Comparison of ENCODE assay signal across 24 mouse cellular contexts in the genomic region with DNA sequence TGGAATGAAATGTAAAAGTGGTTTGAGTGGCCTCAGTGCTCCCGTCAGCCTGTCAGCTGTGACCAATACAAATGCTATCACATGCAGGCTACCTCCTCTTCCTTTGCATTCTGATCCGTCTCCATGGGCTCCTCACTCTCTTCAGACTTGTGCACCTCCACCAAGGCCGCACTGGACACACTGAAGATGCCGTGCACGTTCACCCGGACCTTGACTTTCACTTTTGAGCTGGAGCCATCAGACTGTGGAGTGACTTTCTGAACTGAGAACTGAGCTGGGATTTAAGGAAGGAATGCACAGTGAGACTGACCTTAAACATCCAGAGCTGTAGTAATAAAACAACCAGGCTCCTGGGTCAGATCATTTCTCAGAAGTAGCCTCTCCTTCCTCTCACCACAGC. TPM values are rescaled to one million over a fixed set of nuclear protein-coding genes. Genes with fewer than 3 reads are reported as not detected.
DNase-seq lines count a peak whose midpoint lies in the region; ATAC-seq and TF ChIP-seq lines count a peak whose summit lies in the region.
"Had no signal": no experiment of that assay in that cellular context is flagged by ENCODE, and none has a peak within 500 bp of the region (broad histone marks: within the 10 kb centered on the region; RNA-seq: fewer than 3 reads in every experiment).

No protein-coding gene starts in this region.

- H3K27me3 ChIP-seq in kidney, postnatal 0 days (ENCODE audit: insufficient read depth, low read length), result no peaks in the 10 kb centered on the region
- no peaks in the 10 kb centered on the region for H3K27me3 ChIP-seq in liver, postnatal 0 days (ENCODE audit: insufficient read depth, low read length)
- H3K27me3 ChIP-seq: CH12.LX; embryonic facial prominence, embryonic 12.5 days; forebrain, embryonic 13.5 days; forebrain, embryonic 15.5 days; Patski had no signal

- H3K27ac ChIP-seq in kidney, postnatal 0 days, result no peak overlapping the region
- H3K27ac ChIP-seq in liver, postnatal 0 days (ENCODE audit: low read depth), result no peak overlapping the region
- H3K27ac ChIP-seq: embryonic facial prominence, embryonic 10.5 days; embryonic facial prominence, embryonic 12.5 days; forebrain, embryonic 13.5 days; forebrain, embryonic 15.5 days had no signal

- no peaks in the 10 kb centered on the region for H3K4me1 ChIP-seq in kidney, postnatal 0 days (replicated peaks; ENCODE audit: insufficient read depth, low read length)
- no peaks in the 10 kb centered on the region for H3K4me1 ChIP-seq in liver, postnatal 0 days (ENCODE audit: insufficient read depth)
- H3K4me1 ChIP-seq: embryonic facial prominence, embryonic 10.5 days; embryonic facial prominence, embryonic 12.5 days; forebrain, embryonic 13.5 days; forebrain, embryonic 15.5 days had no signal

- no peak for ATAC-seq in kidney, postnatal 0 days (replicated peaks; ENCODE audit: low FRiP score, low read depth)
- no peak for ATAC-seq in liver, postnatal 0 days
- ATAC-seq: activated CD4-positive, CD25-positive, alpha-beta regulatory T cell, adult 4 months; CD4-positive, CD25-positive, alpha-beta regulatory T cell, adult 4 months; forebrain, embryonic 13.5 days; forebrain, embryonic 15.5 days; forebrain, postnatal 0 days; Patski had no signal

- no peak for TF ChIP-seq CTCF in kidney, postnatal 0 days (IDR thresholded peaks at IDR 0.05; ENCODE audit: low read depth)
- no peak for TF ChIP-seq CTCF in liver, postnatal 0 days (IDR thresholded peaks at IDR 0.05; ENCODE audit: low read depth)

- 88% methylated on average over 6 of the region's 6 CpGs for WGBS in kidney, postnatal 0 days
- WGBS in liver, postnatal 0 days (ENCODE audit: insufficient replicate concordance), result 83% methylated on average over 6 of the region's 6 CpGs

- H3K36me3 ChIP-seq in kidney, postnatal 0 days (ENCODE audit: insufficient read depth, low read length), result peaks cover 58% of the 10 kb centered on the region
- H3K36me3 ChIP-seq in liver, postnatal 0 days (replicated peaks; ENCODE audit: insufficient read depth, low read length), result peaks cover 86% of the 10 kb centered on the region

- no peak overlapping the region for H3K9ac ChIP-seq in kidney, postnatal 0 days (ENCODE audit: low read depth, low read length)
- no peak overlapping the region for H3K9ac ChIP-seq in liver, postnatal 0 days (replicated peaks)
- H3K9ac ChIP-seq: embryonic facial prominence, embryonic 12.5 days; forebrain, embryonic 13.5 days; forebrain, embryonic 15.5 days; forebrain, postnatal 0 days had no signal

- no peaks in the 10 kb centered on the region for H3K9me3 ChIP-seq in kidney, postnatal 0 days (replicated peaks; ENCODE audit: low read length)
- H3K9me3 ChIP-seq in liver, postnatal 0 days (ENCODE audit: low read length), result no peaks in the 10 kb centered on the region
- H3K9me3 ChIP-seq: embryonic facial prominence, embryonic 10.5 days; embryonic facial prominence, embryonic 12.5 days; forebrain, embryonic 13.5 days; forebrain, embryonic 15.5 days; G1E had no signal

- no peak for TF ChIP-seq EP300 in liver, postnatal 0 days (IDR thresholded peaks at IDR 0.05; ENCODE audit: low read depth)

- no peak overlapping the region for H3K4me2 ChIP-seq in kidney, postnatal 0 days (ENCODE audit: low read length)
- no peak overlapping the region for H3K4me2 ChIP-seq in liver, postnatal 0 days (ENCODE audit: low read depth, low read length)
- H3K4me2 ChIP-seq: embryonic facial prominence, embryonic 12.5 days; forebrain, embryonic 13.5 days; forebrain, embryonic 15.5 days had no signal

- H3K4me3 ChIP-seq in kidney, postnatal 0 days (replicated peaks; ENCODE audit: low read depth, low read length), result no peak overlapping the region
- H3K4me3 ChIP-seq in liver, postnatal 0 days (ENCODE audit: low read depth, low read length), result no peak overlapping the region
- H3K4me3 ChIP-seq: embryonic facial prominence, embryonic 10.5 days; embryonic facial prominence, embryonic 12.5 days; forebrain, embryonic 13.5 days; forebrain, embryonic 15.5 days had no signal

- peak; percentile 64 to 82 for DNase-seq in adrenal gland, adult (ENCODE audit: inconsistent age in 2 of 2, low spot score in 1 of 2)
- no peak for DNase-seq in adrenal gland, postnatal 4 days (ENCODE audit: low spot score in 2 of 2)
- DNase-seq in kidney, postnatal 0 days (ENCODE audit: low spot score), result peak; percentile 7
- no peak for DNase-seq in kidney, adult 18-20 months
- peak; percentile 32 for DNase-seq in adrenal gland, postnatal 14 days
- peak; percentile 44 to 47 for DNase-seq in adrenal gland, postnatal 36 days
- no peak for DNase-seq in liver, postnatal 0 days
- no peak for DNase-seq in cerebellum, postnatal 25 days
- DNase-seq: B cell, adult 2 months; cerebellum, adult 11 months; cerebellum, adult 18-20 months; cerebellum, adult 8-10 months; cerebellum, adult 9-11 months; cerebellum, postnatal 14 days; forebrain, postnatal 0 days had no signal

RNA-seq across cellular contexts. Expression of a gene that starts 30.7 kb away (rescaled TPM):
- total RNA-seq in adrenal gland, postnatal 4 days (2021), result 100 to 1,000 TPM; 150 to 168 TPM
- polyA plus RNA-seq in kidney, postnatal 0 days (2015; fragmentation: Nextera tagmentation; extraction: Ambion mirVana), result 79.8 and 84.5 TPM in 2 replicates
- total RNA-seq in adrenal gland, postnatal 14 days (2021), result 174 and 183 TPM in 2 replicates
- total RNA-seq in adrenal gland, postnatal 36 days (2021), result 100 to 1,000 TPM; 172 to 250 TPM
- 37.4 and 41.4 TPM in 2 replicates for polyA plus RNA-seq in liver, postnatal 0 days (2015; fragmentation: Nextera tagmentation; extraction: Ambion mirVana)

RNA-seq across cellular contexts. Expression of a gene that starts 54.9 kb away (rescaled TPM):
- 10 to 100 TPM; 12.5 to 16.4 TPM for total RNA-seq in adrenal gland, postnatal 4 days (2021)
- polyA plus RNA-seq in kidney, postnatal 0 days (2015; fragmentation: Nextera tagmentation; extraction: Ambion mirVana), result 21.1 and 25.3 TPM in 2 replicates
- 10.6 and 11.8 TPM in 2 replicates for total RNA-seq in adrenal gland, postnatal 14 days (2021)
- 10 to 100 TPM; 11.0 to 13.3 TPM for total RNA-seq in adrenal gland, postnatal 36 days (2021)
- polyA plus RNA-seq in liver, postnatal 0 days (2015; fragmentation: Nextera tagmentation; extraction: Ambion mirVana), result 6.0 and 7.4 TPM in 2 replicates

Comparison
In these comparisons a context has a peak if more than half of its experiments do, and no peak if none do; other contexts are left out.
1. DNase-seq: peak in adrenal gland, adult (2 of 2), kidney, postnatal 0 days (single experiment), adrenal gland, postnatal 14 days (single experiment) and adrenal gland, postnatal 36 days (2 of 2); none in adrenal gland, postnatal 4 days (0 of 2), kidney, adult 18-20 months (single experiment), liver, postnatal 0 days (single experiment) and cerebellum, postnatal 25 days (0 of 2).